Mouse (Mus musculus) hindbrain, embryonic 11.5 days (tissue): Measurements from ENCODE around the gene Stim1. TPM values are rescaled to one million over a fixed set of nuclear protein-coding genes. Genes with fewer than 3 reads are reported as not detected.

Experiments
- ATAC-seq: fragments of 200-750 bp; cut with Nextera tagmentation; 2 replicates; pipeline ENCODE4 v1.8.0; 2017; ENCODE audit warnings: mild to moderate bottlenecking, moderate TSS enrichment, moderate library complexity; ENCODE audit not compliant: low FRiP score
- DNase-seq: peaks from one replicate; pipeline ENCODE4 v3.0.0-alpha.2; 2015; ENCODE audit warnings: low spot score
- H3K27ac ChIP-seq: fragments of 300-500 bp; sonication (generic); 2 replicates; pipeline ENCODE4 v1.5.1; 2014; ENCODE audit warnings: mild to moderate bottlenecking, low read depth, low read length
- H3K27me3 ChIP-seq: fragments of 300-500 bp; sonication (generic); 2 replicates; pipeline ENCODE4 v1.6.1; 2014; ENCODE audit warnings: mild to moderate bottlenecking, low read length, moderate library complexity, mixed read lengths; ENCODE audit not compliant: control insufficient read depth, insufficient read depth
- H3K36me3 ChIP-seq: fragments of 300-500 bp; sonication (generic); 2 replicates; pipeline ENCODE4 v1.6.1; 2014; ENCODE audit warnings: mild to moderate bottlenecking, low read length, moderate library complexity, mixed read lengths; ENCODE audit not compliant: control insufficient read depth, insufficient read depth
- H3K4me1 ChIP-seq: fragments of 300-500 bp; sonication (generic); replicated peaks from 2 replicates; pipeline ENCODE4 v1.6.1; 2014; ENCODE audit warnings: low read length, mixed read lengths; ENCODE audit not compliant: control insufficient read depth, insufficient read depth
- H3K4me2 ChIP-seq: fragments of 300-500 bp; sonication (generic); replicated peaks from 2 replicates; pipeline ENCODE4 v1.6.1; 2014; ENCODE audit warnings: mild to moderate bottlenecking, low read depth, low read length
- H3K4me3 ChIP-seq: fragments of 300-500 bp; sonication (generic); 2 replicates; pipeline ENCODE4 v1.5.1; 2014; ENCODE audit warnings: low read depth, low read length
- H3K9ac ChIP-seq: fragments of 300-500 bp; sonication (generic); 2 replicates; pipeline ENCODE4 v1.6.1; 2014; ENCODE audit warnings: low read depth, low read length
- H3K9me3 ChIP-seq: fragments of 300-500 bp; sonication (generic); 2 replicates; pipeline ENCODE4 v1.6.1; 2016; ENCODE audit warnings: low read length; ENCODE audit not compliant: control insufficient read depth
- WGBS: fragments of 180-500 bp; shearing (Covaris S2); extraction: QIAGEN DNeasy Blood & Tissue Kit; methylation state at CpG from one replicate; pipeline ENCODE4 v1.1.7; 2014; 5-methylcytosine and 5-hydroxymethylcytosine counted together
- polyA plus RNA-seq: library from polyadenylated mRNA; unstranded; fragments of >200 nt; fragmentation: Nextera tagmentation; extraction: Ambion mirVana; gene quantifications from 2 replicates; pipeline ENCODE4 v1.2.1, GENCODE M21; 2014

The Stim1 gene
- polyA plus RNA-seq, 1 experiment from 2014 or later: 10.3 TPM

DNA sequence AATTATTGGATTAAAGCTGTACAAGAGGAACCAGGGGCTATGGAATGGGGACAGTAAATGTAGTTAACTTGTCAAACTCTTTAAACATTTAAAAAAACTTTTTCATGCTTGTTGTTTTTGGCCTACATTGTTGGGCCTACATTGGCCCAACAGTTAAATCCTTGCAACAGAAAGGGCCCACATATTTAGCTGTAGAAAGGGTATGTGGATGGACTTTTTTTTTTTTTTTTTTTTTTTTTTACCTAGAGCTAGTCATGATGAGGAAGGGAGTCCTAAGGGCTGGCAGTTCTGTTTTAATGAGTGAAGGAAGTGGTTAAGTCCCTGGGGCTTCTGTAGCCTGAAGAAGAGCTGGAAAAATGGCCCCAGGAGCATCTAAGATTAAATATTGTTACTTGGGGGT lies 42.7 kb downstream of the Stim1 start:
- DNase-seq (no peak), ATAC-seq (no peak)
- Histone ChIP-seq H3K4me3 (no peak overlapping the region), H3K27ac (no peak overlapping the region), H3K9ac (no peak overlapping the region), H3K27me3 (no peaks in the 10 kb centered on the region), H3K4me1 (no peaks in the 10 kb centered on the region), H3K36me3 (no peaks in the 10 kb centered on the region), H3K4me2 (no peak overlapping the region), H3K9me3 (no peaks in the 10 kb centered on the region)

DNA sequence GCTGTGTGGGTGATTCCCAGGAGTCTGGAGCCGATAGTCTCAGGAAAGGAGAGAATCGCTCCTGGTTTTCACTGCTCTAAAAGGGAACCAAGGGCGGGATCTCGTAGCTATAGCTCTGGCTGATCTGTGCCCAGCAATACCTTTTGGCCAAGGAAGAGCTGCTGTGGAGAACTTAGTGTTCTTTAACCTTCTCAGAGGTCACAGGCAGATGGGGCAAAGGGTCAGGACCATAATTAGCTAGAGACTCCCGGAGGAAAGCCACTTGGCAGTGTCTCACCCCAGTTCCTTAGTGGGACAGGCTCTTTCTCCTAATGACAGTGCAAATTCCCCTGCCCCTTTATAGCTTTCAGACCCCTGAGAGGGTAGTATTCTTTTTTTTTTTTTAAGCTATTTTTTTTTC lies 43.2 kb downstream of the Stim1 start:
- no peak overlapping the region for H3K4me3 ChIP-seq
- H3K27me3 ChIP-seq: no peaks in the 10 kb centered on the region
- no peaks in the 10 kb centered on the region for H3K36me3 ChIP-seq
- WGBS: 84% methylated on average over 5 of the region's 5 CpGs
- ATAC-seq: no peak
- no peaks in the 10 kb centered on the region for H3K9me3 ChIP-seq
- no peaks in the 10 kb centered on the region for H3K4me1 ChIP-seq
- no peak overlapping the region for H3K4me2 ChIP-seq
- H3K27ac ChIP-seq: no peak overlapping the region
- no peak overlapping the region for H3K9ac ChIP-seq
- no peak for DNase-seq

DNA sequence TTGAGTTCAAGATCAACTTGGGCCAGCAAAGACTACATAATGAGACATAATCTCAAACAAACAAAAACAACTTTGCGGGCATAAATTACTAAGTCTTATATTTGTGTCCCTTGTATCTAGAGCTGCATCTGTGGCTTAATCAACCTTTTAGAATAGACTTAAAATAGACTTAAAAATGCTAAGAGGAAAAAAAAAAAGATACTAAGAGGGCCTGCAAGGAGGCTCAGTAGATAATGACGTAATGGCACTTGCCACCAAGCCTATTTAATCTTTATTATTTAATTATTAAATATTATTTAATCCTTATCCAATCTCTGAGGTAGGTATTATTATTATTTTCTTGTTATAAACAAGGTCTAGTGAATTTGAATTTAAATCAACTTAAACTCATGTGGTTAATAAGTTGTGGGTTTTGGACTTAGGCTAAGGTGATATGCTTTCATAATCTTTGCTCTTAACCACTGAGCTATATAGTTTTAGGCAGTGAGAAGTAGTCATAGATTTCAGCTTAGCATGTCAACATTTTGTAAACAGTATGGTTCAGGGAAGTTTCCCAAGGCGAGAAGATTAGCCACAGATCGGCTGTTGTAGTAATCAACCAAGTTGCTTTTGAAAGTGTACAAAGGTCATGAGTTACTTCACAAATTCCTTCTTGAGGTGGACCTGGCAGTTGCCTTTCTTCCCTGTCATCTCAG lies 45.4 kb downstream of the Stim1 start:
- Histone ChIP-seq H3K9me3 (no peaks in the 10 kb centered on the region), H3K4me1 (no peaks in the 10 kb centered on the region), H3K4me3 (no peak overlapping the region), H3K27ac (no peak overlapping the region), H3K4me2 (no peak overlapping the region), H3K9ac (no peak overlapping the region), H3K36me3 (no peaks in the 10 kb centered on the region), H3K27me3 (no peaks in the 10 kb centered on the region)
- ATAC-seq (no peak), DNase-seq (no peak)
- whole genome bisulfite sequencing: 89% methylated on average over 4 of the region's 4 CpGs

DNA sequence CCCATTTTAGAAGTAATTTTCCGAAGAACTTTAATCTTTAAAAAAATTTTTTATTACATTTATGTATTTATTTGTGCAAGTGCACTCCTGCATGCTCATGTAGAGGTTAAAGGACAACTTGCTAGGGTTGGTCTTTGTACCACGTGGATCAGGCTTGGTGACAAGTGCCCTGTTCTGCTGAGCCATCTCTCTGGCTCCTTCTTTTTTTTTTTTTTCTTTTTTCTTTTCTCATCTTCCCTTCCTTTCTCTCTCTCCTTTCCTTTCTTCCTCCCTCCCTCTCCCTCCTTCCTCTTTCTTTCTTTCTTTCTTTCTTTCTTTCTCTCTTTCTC lies 45.9 kb downstream of the Stim1 start:
- no peak overlapping the region for H3K9ac ChIP-seq
- H3K36me3 ChIP-seq: no peaks in the 10 kb centered on the region
- DNase-seq (no peak), ATAC-seq (no peak)
- H3K9me3 ChIP-seq: no peaks in the 10 kb centered on the region
- H3K4me3 ChIP-seq: no peak overlapping the region
- no peaks in the 10 kb centered on the region for H3K27me3 ChIP-seq
- H3K4me2 ChIP-seq: no peak overlapping the region
- no peaks in the 10 kb centered on the region for H3K4me1 ChIP-seq
- WGBS: 74% methylated on average over 2 of the region's 2 CpGs
- H3K27ac ChIP-seq: no peak overlapping the region

DNA sequence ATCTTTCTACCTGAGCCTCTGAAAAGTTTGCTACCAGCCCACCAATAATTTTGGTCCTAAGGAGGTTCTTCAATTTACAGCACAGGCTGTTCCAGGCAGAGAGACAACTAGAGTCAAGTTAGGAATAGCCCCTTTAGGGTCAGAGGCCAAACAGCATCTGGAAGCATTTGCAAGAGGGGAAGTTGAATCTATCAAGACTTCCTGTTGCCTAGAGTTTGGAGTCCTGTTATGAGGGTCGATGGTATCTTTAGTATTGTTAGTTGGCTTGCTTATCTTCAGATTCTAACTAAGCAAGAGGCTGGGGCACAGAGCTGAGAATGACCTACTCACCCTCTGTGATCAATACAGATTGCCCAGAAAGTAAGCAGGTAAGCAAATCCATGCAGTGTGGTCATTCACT lies 46.5 kb downstream of the Stim1 start:
- H3K27ac ChIP-seq: no peak overlapping the region
- 77% methylated on average over 1 of the region's 1 CpGs for WGBS
- DNase-seq (no peak), ATAC-seq (no peak)
- no peak overlapping the region for H3K4me3 ChIP-seq
- no peak overlapping the region for H3K9ac ChIP-seq
- no peaks in the 10 kb centered on the region for H3K36me3 ChIP-seq
- H3K9me3 ChIP-seq: no peaks in the 10 kb centered on the region
- H3K27me3 ChIP-seq: no peaks in the 10 kb centered on the region
- no peaks in the 10 kb centered on the region for H3K4me1 ChIP-seq
- H3K4me2 ChIP-seq: no peak overlapping the region

DNA sequence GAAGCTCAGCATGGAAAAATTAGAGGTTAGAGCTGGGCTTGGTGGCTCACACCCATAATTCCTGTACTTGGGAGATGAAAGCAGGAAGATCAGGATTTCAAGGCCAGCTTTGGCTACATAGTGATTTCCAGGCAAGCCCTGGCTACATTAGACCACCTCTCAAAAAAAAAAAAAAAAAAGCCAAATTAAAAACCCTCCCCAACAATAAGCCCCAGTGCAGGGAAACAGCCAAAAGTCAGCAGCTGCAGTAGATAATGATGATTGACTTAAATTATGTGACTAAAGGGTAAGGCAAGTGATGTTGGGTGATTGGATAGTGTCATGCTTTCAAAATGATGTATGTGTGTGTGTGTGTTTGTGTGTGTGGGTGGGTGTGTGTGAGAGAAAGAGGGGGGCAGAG lies 47.3 kb downstream of the Stim1 start:
- no peak overlapping the region for H3K27ac ChIP-seq
- H3K36me3 ChIP-seq: 0 out of 2 replicates have a peak, but pooled peaks cover 2% of the 10 kb centered on the region
- H3K27me3 ChIP-seq: no peaks in the 10 kb centered on the region
- no peak overlapping the region for H3K4me3 ChIP-seq
- H3K9ac ChIP-seq: no peak overlapping the region
- ATAC-seq (no peak), DNase-seq (no peak)
- H3K9me3 ChIP-seq: no peaks in the 10 kb centered on the region
- no peak overlapping the region for H3K4me2 ChIP-seq
- no peaks in the 10 kb centered on the region for H3K4me1 ChIP-seq

DNA sequence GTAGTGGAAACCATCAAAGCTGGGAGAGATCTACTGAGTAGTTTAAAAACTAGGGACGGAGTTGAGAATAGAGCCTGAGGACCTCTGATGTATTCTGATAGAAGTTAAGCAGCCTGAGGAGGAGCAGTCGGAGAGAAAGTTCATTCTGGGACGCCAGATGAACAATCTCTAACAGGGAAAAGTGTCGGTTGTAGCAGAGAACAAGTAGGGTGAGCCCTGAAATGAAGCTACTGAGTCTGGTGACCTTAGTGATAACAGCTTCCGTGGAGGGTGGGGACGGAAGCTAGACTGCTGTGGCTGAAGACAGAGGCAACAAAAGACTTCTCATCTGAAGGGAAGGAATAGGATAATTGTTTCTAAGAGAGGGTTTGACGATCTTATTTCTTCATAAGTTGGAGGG lies 47.8 kb downstream of the Stim1 start:
- no peaks in the 10 kb centered on the region for H3K4me1 ChIP-seq
- H3K36me3 ChIP-seq: 0 out of 2 replicates have a peak, but pooled peaks cover 2% of the 10 kb centered on the region
- no peak overlapping the region for H3K9ac ChIP-seq
- no peaks in the 10 kb centered on the region for H3K9me3 ChIP-seq
- 75% methylated on average over 7 of the region's 7 CpGs for WGBS
- H3K27ac ChIP-seq: no peak overlapping the region
- no peak overlapping the region for H3K4me3 ChIP-seq
- ATAC-seq (no peak), DNase-seq (no peak)
- no peaks in the 10 kb centered on the region for H3K27me3 ChIP-seq
- no peak overlapping the region for H3K4me2 ChIP-seq

DNA sequence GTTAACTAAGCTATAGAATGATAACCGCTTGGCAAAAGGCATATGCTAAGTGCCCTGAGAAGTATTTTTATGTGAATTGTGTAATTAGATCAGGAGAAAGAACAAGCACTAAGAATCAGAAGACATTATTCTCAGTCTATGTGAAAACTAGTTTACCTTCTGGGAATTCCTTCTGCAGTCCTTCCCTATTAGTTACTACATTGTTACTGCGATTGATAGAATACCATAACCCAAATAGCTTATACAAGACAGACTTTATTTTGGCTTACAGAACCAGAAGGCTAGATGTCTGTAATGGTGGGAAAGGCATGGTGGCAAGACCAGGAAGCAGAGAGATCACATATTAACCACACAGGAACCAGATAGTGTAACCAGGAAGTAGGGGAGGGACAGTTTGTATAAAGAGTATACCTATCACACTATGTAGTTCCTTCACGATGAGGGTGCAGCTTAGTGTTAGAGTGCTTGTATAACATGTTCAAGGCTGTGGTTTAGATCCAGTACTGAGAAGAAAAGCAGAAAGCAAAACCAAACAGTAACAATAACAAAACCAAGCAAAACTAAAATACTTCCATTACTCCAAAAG lies 50.1 kb downstream of the Stim1 start:
- no peak overlapping the region for H3K9ac ChIP-seq
- ATAC-seq (no peak), DNase-seq (no peak)
- no peak overlapping the region for H3K4me2 ChIP-seq
- 0 out of 2 replicates have a peak, but pooled peaks cover 2% of the 10 kb centered on the region for H3K36me3 ChIP-seq
- no peaks in the 10 kb centered on the region for H3K9me3 ChIP-seq
- no peaks in the 10 kb centered on the region for H3K27me3 ChIP-seq
- H3K4me1 ChIP-seq: no peaks in the 10 kb centered on the region
- no peak overlapping the region for H3K4me3 ChIP-seq
- 94% methylated on average over 3 of the region's 3 CpGs for WGBS
- no peak overlapping the region for H3K27ac ChIP-seq

DNA sequence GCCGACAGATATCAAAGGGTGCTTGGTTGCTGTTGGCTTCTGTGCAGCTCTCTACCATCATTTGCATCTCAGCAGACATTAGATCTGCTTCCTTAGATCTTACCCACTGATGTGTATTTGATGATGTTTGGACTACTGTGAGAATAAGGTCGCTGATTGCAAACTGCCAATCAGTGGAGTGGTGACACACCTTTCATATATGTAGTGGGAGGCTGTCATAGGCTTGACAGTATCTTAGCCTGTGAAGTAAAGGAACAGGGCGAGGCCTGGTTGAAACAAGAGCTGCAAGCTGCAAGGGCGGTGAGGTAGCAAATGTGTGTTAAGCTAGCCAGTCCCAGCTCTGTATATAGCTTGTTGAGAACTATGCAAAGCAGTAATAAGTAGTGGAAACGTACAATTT lies 54.5 kb downstream of the Stim1 start:
- WGBS: 81% methylated on average over 5 of the region's 5 CpGs
- H3K9ac ChIP-seq: no peak overlapping the region
- no peak for ATAC-seq

More for the DNA sequence above, 54.5 kb downstream of the Stim1 start:
- Histone ChIP-seq H3K9me3 (no peaks in the 10 kb centered on the region), H3K4me2 (no peak overlapping the region), H3K36me3 (0 out of 2 replicates have a peak, but pooled peaks cover 2% of the 10 kb centered on the region), H3K4me3 (no peak overlapping the region), H3K4me1 (no peaks in the 10 kb centered on the region), H3K27me3 (no peaks in the 10 kb centered on the region), H3K27ac (no peak overlapping the region)
- no peak for DNase-seq
